Mouse (Mus musculus) myocyte (in vitro differentiated cells): ENCODE data around the gene Lzts2.

Source experiments
- MAX ChIP-seq: IDR thresholded peaks from one replicate; pipeline ENCODE4 v1.6.1; 2011; ENCODE audit warnings: low read depth, mild to moderate bottlenecking, control low read depth
- MYOD1 ChIP-seq, 3 experiments: IDR thresholded peaks; one replicate each; pipeline ENCODE4 v1.6.1; 2011; ENCODE audit warnings: control low read depth in 2 of 3, low read depth in 2 of 3, mild to moderate bottlenecking in 2 of 3, moderate library complexity in 1 of 3; ENCODE audit not compliant: insufficient read length in 2 of 3, control insufficient read depth in 1 of 3
- POLR2A ChIP-seq: IDR thresholded peaks from one replicate; pipeline ENCODE4 v1.6.1; 2011; ENCODE audit warnings: low read depth, mild to moderate bottlenecking, control low read depth, moderate library complexity; ENCODE audit not compliant: insufficient read length
- TCF12 ChIP-seq: IDR thresholded peaks from one replicate; pipeline ENCODE4 v1.6.1; 2011; ENCODE audit warnings: mild to moderate bottlenecking, control low read depth; ENCODE audit not compliant: poor library complexity, insufficient read depth, severe bottlenecking

- TF ChIP-seq MYOD1 (IDR thresholded peaks at IDR 0.05; ENCODE audit: control insufficient read depth in 1 of 3, insufficient read length in 2 of 3, low read depth in 2 of 3) (no peak), MAX (no peak), POLR2A (no peak), TCF12 (no peak)
Observed at GRCm38 (mm10) chr19:45067758-45068510, 53.7 kb downstream of the Lzts2 start.
